Mouse (Mus musculus) cortical plate, adult 2 months (tissue): ENCODE measurements around the gene Dnajb8. TPM values are rescaled to one million over a fixed set of nuclear protein-coding genes. Genes with fewer than 3 reads are reported as not detected.

Source experiments
- H3K27ac ChIP-seq: fragments of 200-500 bp; 2 replicates; pipeline ENCODE4 v1.5.1; 2012; ENCODE audit warnings: low read length, control low read depth, inconsistent platforms; ENCODE audit not compliant: insufficient read depth
- H3K4me1 ChIP-seq: fragments of 200-500 bp; 2 replicates; pipeline ENCODE4 v1.6.1; 2011; ENCODE audit warnings: low read length; ENCODE audit not compliant: control insufficient read depth, insufficient read depth
- H3K4me3 ChIP-seq: fragments of 200-500 bp; 2 replicates; pipeline ENCODE4 v1.5.1; 2011; ENCODE audit warnings: mild to moderate bottlenecking, low read length, control low read depth; ENCODE audit not compliant: insufficient read depth
- CTCF ChIP-seq: fragments of 200-500 bp; IDR thresholded peaks from 2 replicates; pipeline ENCODE4 v1.5.1; 2011; ENCODE audit warnings: mild to moderate bottlenecking, control low read depth, low read length; ENCODE audit not compliant: insufficient read depth; ENCODE audit errors: extremely low read depth
- POLR2A ChIP-seq: fragments of 200-500 bp; IDR thresholded peaks from 2 replicates; pipeline ENCODE4 v1.6.1; 2011; ENCODE audit warnings: mild to moderate bottlenecking, low read length, control low read depth; ENCODE audit not compliant: insufficient read depth; ENCODE audit errors: extremely low read depth
- polyA plus RNA-seq: library from polyadenylated mRNA; depleted of rRNA; stranded (reverse); fragments of >200 nt; gene quantifications from 2 replicates; pipeline ENCODE4 v1.2.3, GENCODE M21; 2012

The Dnajb8 gene
- polyA plus RNA-seq, 1 experiment: not detected

- no peak overlapping the region for H3K27ac ChIP-seq
- H3K4me3 ChIP-seq: no peak overlapping the region
- TF ChIP-seq POLR2A (no peak), CTCF (no peak)
- no peaks in the 10 kb centered on the region for H3K4me1 ChIP-seq
Observed at GRCm38 (mm10) chr6:88191411-88192070, 30.5 kb upstream of the Dnajb8 start.

- TF ChIP-seq POLR2A: no peak
- TF ChIP-seq CTCF: no peak
- Histone ChIP-seq H3K27ac (no peak overlapping the region), H3K4me3 (no peak overlapping the region), H3K4me1 (no peaks in the 10 kb centered on the region)
Observed at GRCm38 (mm10) chr6:88192756-88193155, 29.3 kb upstream of the Dnajb8 start.

- Histone ChIP-seq H3K4me3 (no peak within 1 kb of the TSS), H3K4me1 (no peaks in the 10 kb centered on the region), H3K27ac (no peak within 1 kb of the TSS)
- TF ChIP-seq POLR2A: no peak
- no peak for TF ChIP-seq CTCF
Observed at GRCm38 (mm10) chr6:88193433-88194052, 28.5 kb upstream of the Dnajb8 start, which contains the start of gene Gata2. TSS of gene Gata2 (plus strand) at chr6:88193891.

GRCm38 (mm10) chr6:88194053-88194977 is 27.8 kb upstream of the Dnajb8 start:
- no peak overlapping the region for H3K27ac ChIP-seq
- no peaks in the 10 kb centered on the region for H3K4me1 ChIP-seq
- TF ChIP-seq POLR2A (no peak), CTCF (no peak)
- no peak overlapping the region for H3K4me3 ChIP-seq

GRCm38 (mm10) chr6:88194978-88195325 is 27.1 kb upstream of the Dnajb8 start:
- no peak for TF ChIP-seq CTCF
- TF ChIP-seq POLR2A: no peak
- Histone ChIP-seq H3K4me1 (no peaks in the 10 kb centered on the region), H3K27ac (no peak overlapping the region), H3K4me3 (no peak overlapping the region)

GRCm38 (mm10) chr6:88196054-88196732 is 25.9 kb upstream of the Dnajb8 start:
- no peak overlapping the region for H3K4me3 ChIP-seq
- H3K27ac ChIP-seq: no peak overlapping the region
- no peaks in the 10 kb centered on the region for H3K4me1 ChIP-seq
- TF ChIP-seq POLR2A (no peak), CTCF (no peak)

- H3K4me1 ChIP-seq: no peaks in the 10 kb centered on the region
- H3K4me3 ChIP-seq: no peak overlapping the region
- no peak overlapping the region; the same call in 1 of the 2 replicates for H3K27ac ChIP-seq
- TF ChIP-seq CTCF (no peak), POLR2A (no peak)
Observed at GRCm38 (mm10) chr6:88196733-88197312, 25.2 kb upstream of the Dnajb8 start.

GRCm38 (mm10) chr6:88197313-88198069 is 24.6 kb upstream of the Dnajb8 start:
- TF ChIP-seq POLR2A (no peak), CTCF (no peak)
- Histone ChIP-seq H3K27ac (peak overlapping the region; percentile 53; the same call in 1 of the 2 replicates), H3K4me1 (no peaks in the 10 kb centered on the region), H3K4me3 (peak overlapping the region; percentile 26)
